Mouse (Mus musculus): ENCODE data around the gene Brpf3. TPM values are rescaled to one million over a fixed set of nuclear protein-coding genes. Genes with fewer than 3 reads are reported as not detected.

Gene Brpf3
- polyA plus RNA-seq, 1 experiment = 42.9 TPM

DNA sequence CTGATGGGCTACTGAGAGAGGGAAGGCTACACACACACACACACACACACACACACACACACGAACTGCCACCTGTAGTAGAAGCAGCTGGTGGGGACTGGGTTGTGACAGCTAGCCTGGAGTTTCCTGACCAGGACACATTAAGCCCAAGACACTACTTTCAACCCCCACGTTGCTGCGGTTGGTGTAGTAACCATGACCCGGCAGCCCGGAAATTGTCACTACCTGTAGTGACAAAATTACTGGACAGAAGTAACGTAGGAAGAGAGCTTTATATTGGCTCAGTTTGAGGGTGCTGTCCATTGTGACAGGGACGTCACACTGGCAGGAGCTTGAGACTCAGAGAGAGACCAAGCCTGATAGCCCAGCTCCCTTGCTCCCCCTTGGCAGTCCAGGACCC is 71.4 kb downstream of the Brpf3 start:
- TF ChIP-seq CTCF (IDR thresholded peaks at IDR 0.05; ENCODE audit: extremely low read depth, insufficient read depth, insufficient read length, insufficient replicate concordance) (no peak), POLR2A (IDR thresholded peaks at IDR 0.05; ENCODE audit: low read depth, low read length) (no peak)
- DNase-seq (ENCODE audit: low read depth in 1 of 2, low spot score in 2 of 2) = no peak
- H3K27ac ChIP-seq (ENCODE audit: insufficient read depth, low read length) = no peak overlapping the region
- H3K4me1 ChIP-seq (ENCODE audit: control insufficient read depth, insufficient read depth, insufficient read length) = no peaks in the 10 kb centered on the region
- WGBS = 88% methylated on average over 7 of the region's 7 CpGs
- no peak overlapping the region for H3K4me3 ChIP-seq (ENCODE audit: extremely low read depth, insufficient read depth, insufficient read length)
- no peaks in the 10 kb centered on the region for H3K27me3 ChIP-seq (ENCODE audit: control insufficient read depth, insufficient read depth, low read length)
- H3K36me3 ChIP-seq (ENCODE audit: control insufficient read depth, insufficient read depth, low read length) = no peaks in the 10 kb centered on the region

GRCm38 (mm10) chr17:28874216-28874615 is 73.3 kb downstream of the Brpf3 start:
- H3K36me3 ChIP-seq (ENCODE audit: control insufficient read depth, insufficient read depth, low read length) = no peaks in the 10 kb centered on the region
- H3K4me1 ChIP-seq (ENCODE audit: control insufficient read depth, insufficient read depth, insufficient read length) = no peaks in the 10 kb centered on the region
- WGBS = 88% methylated on average over 4 of the region's 4 CpGs
- no peak for DNase-seq (ENCODE audit: low read depth in 1 of 2, low spot score in 2 of 2)
- no peak for TF ChIP-seq CTCF (IDR thresholded peaks at IDR 0.05; ENCODE audit: extremely low read depth, insufficient read depth, insufficient read length, insufficient replicate concordance)
- TF ChIP-seq POLR2A (IDR thresholded peaks at IDR 0.05; ENCODE audit: low read depth, low read length) = no peak
- no peak overlapping the region for H3K4me3 ChIP-seq (ENCODE audit: extremely low read depth, insufficient read depth, insufficient read length)
- no peak overlapping the region for H3K27ac ChIP-seq (ENCODE audit: insufficient read depth, low read length)
- H3K27me3 ChIP-seq (ENCODE audit: control insufficient read depth, insufficient read depth, low read length) = no peaks in the 10 kb centered on the region

- no peak overlapping the region for H3K27ac ChIP-seq (ENCODE audit: insufficient read depth, low read length)
- 61% methylated on average over 7 of the region's 7 CpGs for WGBS
- H3K4me1 ChIP-seq (ENCODE audit: control insufficient read depth, insufficient read depth, insufficient read length) = no peaks in the 10 kb centered on the region
- no peak for DNase-seq (ENCODE audit: low read depth in 1 of 2, low spot score in 2 of 2)
- TF ChIP-seq POLR2A (IDR thresholded peaks at IDR 0.05; ENCODE audit: low read depth, low read length) (no peak), CTCF (IDR thresholded peaks at IDR 0.05; ENCODE audit: extremely low read depth, insufficient read depth, insufficient read length, insufficient replicate concordance) (no peak)
- H3K4me3 ChIP-seq (ENCODE audit: extremely low read depth, insufficient read depth, insufficient read length) = no peak overlapping the region
- H3K36me3 ChIP-seq (ENCODE audit: control insufficient read depth, insufficient read depth, low read length) = no peaks in the 10 kb centered on the region
- no peaks in the 10 kb centered on the region for H3K27me3 ChIP-seq (ENCODE audit: control insufficient read depth, insufficient read depth, low read length)
Measured at GRCm38 (mm10) chr17:28874825-28875224, 73.9 kb downstream of the Brpf3 start.

DNA sequence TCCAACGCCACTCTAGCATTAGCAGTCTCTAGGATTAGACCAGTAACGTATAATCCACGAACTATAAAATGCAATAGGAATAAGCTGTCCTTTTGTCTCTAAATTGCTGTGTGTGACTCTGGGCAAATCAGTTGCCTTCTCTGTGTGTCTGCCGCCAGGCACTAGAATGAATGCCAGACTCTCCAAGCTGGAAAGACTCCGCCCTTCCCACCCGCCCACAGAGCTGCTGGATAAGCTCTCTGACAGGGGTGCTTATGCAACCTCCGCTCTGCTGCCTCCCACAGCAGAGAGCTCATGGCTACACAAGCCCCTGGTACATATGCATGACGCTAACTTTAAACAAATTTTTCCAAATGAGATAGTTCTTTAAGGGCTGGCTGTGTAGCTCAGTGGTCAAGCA is 74.4 kb downstream of the Brpf3 start:
- no peaks in the 10 kb centered on the region for H3K4me1 ChIP-seq (ENCODE audit: control insufficient read depth, insufficient read depth, insufficient read length)
- WGBS = 82% methylated on average over 8 of the region's 8 CpGs
- no peak overlapping the region for H3K4me3 ChIP-seq (ENCODE audit: extremely low read depth, insufficient read depth, insufficient read length)
- H3K36me3 ChIP-seq (ENCODE audit: control insufficient read depth, insufficient read depth, low read length) = no peaks in the 10 kb centered on the region
- H3K27me3 ChIP-seq (ENCODE audit: control insufficient read depth, insufficient read depth, low read length) = no peaks in the 10 kb centered on the region
- no peak for DNase-seq (ENCODE audit: low read depth in 1 of 2, low spot score in 2 of 2)
- no peak overlapping the region for H3K27ac ChIP-seq (ENCODE audit: insufficient read depth, low read length)
- TF ChIP-seq CTCF (IDR thresholded peaks at IDR 0.05; ENCODE audit: extremely low read depth, insufficient read depth, insufficient read length, insufficient replicate concordance) (no peak), POLR2A (IDR thresholded peaks at IDR 0.05; ENCODE audit: low read depth, low read length) (no peak)

DNA sequence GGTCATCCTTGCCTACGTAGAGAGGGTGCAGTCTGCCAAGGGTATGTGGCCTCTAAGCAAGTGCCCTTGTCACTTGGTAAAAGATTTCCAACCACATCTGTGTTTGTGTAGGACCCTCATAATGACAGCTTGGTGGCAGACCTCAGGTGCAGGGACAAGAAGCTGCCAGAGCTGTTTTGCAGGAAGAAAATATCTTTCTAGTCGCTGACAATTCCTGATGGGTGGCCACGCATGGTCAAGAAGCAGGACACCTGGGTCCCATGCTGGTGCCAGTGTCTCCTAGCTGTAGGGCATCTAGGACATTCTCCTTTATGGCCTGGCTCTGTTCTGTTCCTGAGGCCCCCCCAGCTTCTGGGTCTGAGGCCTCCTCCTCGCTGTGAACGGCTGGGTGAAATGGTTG is 75.4 kb downstream of the Brpf3 start:
- TF ChIP-seq CTCF (IDR thresholded peaks at IDR 0.05; ENCODE audit: extremely low read depth, insufficient read depth, insufficient read length, insufficient replicate concordance) (no peak), POLR2A (IDR thresholded peaks at IDR 0.05; ENCODE audit: low read depth, low read length) (no peak)
- H3K27me3 ChIP-seq (ENCODE audit: control insufficient read depth, insufficient read depth, low read length) = no peaks in the 10 kb centered on the region
- DNase-seq (ENCODE audit: low read depth in 1 of 2, low spot score in 2 of 2) = no peak

GRCm38 (mm10) chr17:28876821-28877220 is 75.9 kb downstream of the Brpf3 start:
- TF ChIP-seq POLR2A (IDR thresholded peaks at IDR 0.05; ENCODE audit: low read depth, low read length) (no peak), CTCF (IDR thresholded peaks at IDR 0.05; ENCODE audit: extremely low read depth, insufficient read depth, insufficient read length, insufficient replicate concordance) (peak; percentile 43; the same call in 1 of the 2 replicates)
- no peaks in the 10 kb centered on the region for H3K4me1 ChIP-seq (ENCODE audit: control insufficient read depth, insufficient read depth, insufficient read length)
- no peak for DNase-seq (ENCODE audit: low read depth in 1 of 2, low spot score in 2 of 2)
- WGBS = 30% methylated on average over 19 of the region's 19 CpGs
- H3K4me3 ChIP-seq (ENCODE audit: extremely low read depth, insufficient read depth, insufficient read length) = no peak overlapping the region
- no peaks in the 10 kb centered on the region for H3K27me3 ChIP-seq (ENCODE audit: control insufficient read depth, insufficient read depth, low read length)
- no peak overlapping the region for H3K27ac ChIP-seq (ENCODE audit: insufficient read depth, low read length)
- no peaks in the 10 kb centered on the region for H3K36me3 ChIP-seq (ENCODE audit: control insufficient read depth, insufficient read depth, low read length)

More for the DNA sequence above, 75.4 kb downstream of the Brpf3 start:
- Histone ChIP-seq H3K36me3 (ENCODE audit: control insufficient read depth, insufficient read depth, low read length) (no peaks in the 10 kb centered on the region), H3K4me3 (ENCODE audit: extremely low read depth, insufficient read depth, insufficient read length) (no peak overlapping the region), H3K4me1 (ENCODE audit: control insufficient read depth, insufficient read depth, insufficient read length) (no peaks in the 10 kb centered on the region), H3K27ac (ENCODE audit: insufficient read depth, low read length) (no peak overlapping the region)
- 81% methylated on average over 5 of the region's 5 CpGs for WGBS

DNA sequence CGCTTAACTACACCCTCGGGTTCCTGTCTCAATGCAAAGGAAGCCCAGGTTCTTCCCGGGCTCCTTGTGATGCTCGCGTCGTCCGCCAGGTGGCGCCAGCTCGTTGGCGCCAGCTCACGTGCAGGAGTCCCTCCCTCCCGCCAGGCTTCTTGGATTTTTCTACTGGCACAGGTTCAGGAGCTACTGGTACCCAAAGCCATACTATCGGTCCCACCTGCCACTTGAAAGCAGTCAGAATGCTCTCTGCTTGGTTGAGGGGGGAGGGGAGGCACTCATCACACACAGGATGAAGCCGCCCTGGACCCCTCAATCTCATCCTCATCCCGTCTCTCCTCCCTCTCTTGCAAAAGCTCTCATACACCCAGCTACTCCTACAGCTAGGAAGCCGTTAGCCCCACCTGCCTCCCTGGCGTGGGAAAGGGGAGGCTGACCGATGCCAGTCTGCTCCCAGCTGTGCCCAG is 79.1 kb downstream of the Brpf3 start:
- H3K4me3 ChIP-seq (ENCODE audit: extremely low read depth, insufficient read depth, insufficient read length) = no peak overlapping the region
- peak; percentile 23 to 64 for DNase-seq (ENCODE audit: low read depth in 1 of 2, low spot score in 2 of 2)
- 18% methylated on average over 18 of the region's 18 CpGs for WGBS
- H3K4me1 ChIP-seq (ENCODE audit: control insufficient read depth, insufficient read depth, insufficient read length) = no peaks in the 10 kb centered on the region; the same call in 1 of the 2 replicates
- no peak overlapping the region for H3K27ac ChIP-seq (ENCODE audit: insufficient read depth, low read length)
- H3K36me3 ChIP-seq (ENCODE audit: control insufficient read depth, insufficient read depth, low read length) = no peaks in the 10 kb centered on the region
- TF ChIP-seq CTCF (IDR thresholded peaks at IDR 0.05; ENCODE audit: extremely low read depth, insufficient read depth, insufficient read length, insufficient replicate concordance) (peak; percentile 97), POLR2A (IDR thresholded peaks at IDR 0.05; ENCODE audit: low read depth, low read length) (no peak)
- no peaks in the 10 kb centered on the region for H3K27me3 ChIP-seq (ENCODE audit: control insufficient read depth, insufficient read depth, low read length)
